In the genomic region with DNA sequence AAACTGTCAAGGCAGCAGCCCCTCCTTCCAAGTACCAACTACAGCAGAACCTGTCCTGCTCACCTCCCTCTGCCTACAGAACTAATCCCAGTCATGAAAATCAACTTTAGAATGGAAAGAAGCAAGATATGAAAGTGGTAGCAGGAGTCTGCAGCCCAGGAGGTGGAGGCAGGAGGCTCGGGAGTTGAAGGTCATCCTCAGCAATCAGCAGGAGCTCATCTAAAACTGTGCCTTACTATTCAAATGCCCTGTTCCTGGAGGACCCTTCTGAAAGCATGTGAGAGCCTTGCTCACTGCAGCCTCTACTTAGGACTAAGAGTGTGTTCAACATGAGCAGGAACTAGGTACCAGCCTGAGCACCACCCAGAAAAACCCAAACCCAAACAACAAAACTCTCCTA, we compare ENCODE assay signal across 11 mouse cellular contexts. TPM values are rescaled to one million over a fixed set of nuclear protein-coding genes. Genes with fewer than 3 reads are reported as not detected.
DNase-seq lines count a peak whose midpoint lies in the region; ATAC-seq and TF ChIP-seq lines count a peak whose summit lies in the region.
"Had no signal": no experiment of that assay in that cellular context is flagged by ENCODE, and none has a peak within 500 bp of the region (broad histone marks: within the 10 kb centered on the region; RNA-seq: fewer than 3 reads in every experiment).

No protein-coding gene starts in this region.

- no peak for TF ChIP-seq EP300 in heart, postnatal 0 days (IDR thresholded peaks at IDR 0.05; ENCODE audit: low read depth)

- no peak overlapping the region for H3K27ac ChIP-seq in forebrain, embryonic 15.5 days (replicated peaks)
- no peak overlapping the region for H3K27ac ChIP-seq in forebrain, embryonic 12.5 days
- peak overlapping the region; percentile 98 for H3K27ac ChIP-seq in layer of hippocampus, adult 2 months
- peak overlapping the region; percentile 96 for H3K27ac ChIP-seq in heart, postnatal 0 days (ENCODE audit: low read depth)
- H3K27ac ChIP-seq in neural tube, embryonic 13.5 days (replicated peaks), result no peak overlapping the region
- H3K27ac ChIP-seq in kidney, embryonic 16.5 days (ENCODE audit: low read length), result no peak overlapping the region
- H3K27ac ChIP-seq: lung, embryonic 15.5 days had no signal

- peak overlapping the region; percentile 98 for H3K4me2 ChIP-seq in forebrain, embryonic 15.5 days (replicated peaks)
- H3K4me2 ChIP-seq in forebrain, embryonic 12.5 days, result no peak overlapping the region
- peak overlapping the region; percentile 80 for H3K4me2 ChIP-seq in heart, postnatal 0 days (ENCODE audit: low read depth, low read length)
- H3K4me2 ChIP-seq in neural tube, embryonic 13.5 days, result peak overlapping the region; percentile 82
- no peak overlapping the region for H3K4me2 ChIP-seq in kidney, embryonic 16.5 days (replicated peaks; ENCODE audit: low read depth, low read length)
- H3K4me2 ChIP-seq: lung, embryonic 15.5 days had no signal

- TF ChIP-seq CTCF in layer of hippocampus, adult 2 months (conservative IDR thresholded peaks at IDR 0.05), result no peak
- TF ChIP-seq CTCF in heart, postnatal 0 days (IDR thresholded peaks at IDR 0.05; ENCODE audit: low read depth), result no peak

- WGBS in forebrain, embryonic 15.5 days, result 52% methylated on average over 1 of the region's 1 CpGs
- 44% methylated on average over 1 of the region's 1 CpGs for WGBS in forebrain, embryonic 12.5 days
- WGBS in heart, postnatal 0 days, result 16% methylated on average over 1 of the region's 1 CpGs
- WGBS in neural tube, embryonic 13.5 days, result 46% methylated on average over 1 of the region's 1 CpGs
- 60% methylated on average over 1 of the region's 1 CpGs for WGBS in kidney, embryonic 16.5 days

- peaks cover 9% of the 10 kb centered on the region; the same call in 1 of the 2 replicates for H3K27me3 ChIP-seq in forebrain, embryonic 15.5 days
- H3K27me3 ChIP-seq in forebrain, embryonic 12.5 days, result peaks cover 29% of the 10 kb centered on the region
- H3K27me3 ChIP-seq in heart, postnatal 0 days (ENCODE audit: control insufficient read depth, insufficient read depth, low read length), result no peaks in the 10 kb centered on the region
- H3K27me3 ChIP-seq in neural tube, embryonic 13.5 days, result no peaks in the 10 kb centered on the region; the same call in 1 of the 2 replicates
- H3K27me3 ChIP-seq in kidney, embryonic 16.5 days (ENCODE audit: insufficient read depth, low read length), result peaks cover 16% of the 10 kb centered on the region; the same call in 1 of the 2 replicates

- no peaks in the 10 kb centered on the region for H3K9me3 ChIP-seq in forebrain, embryonic 15.5 days
- no peaks in the 10 kb centered on the region for H3K9me3 ChIP-seq in forebrain, embryonic 12.5 days
- H3K9me3 ChIP-seq in heart, postnatal 0 days (replicated peaks; ENCODE audit: control insufficient read depth, low read length), result no peaks in the 10 kb centered on the region
- H3K9me3 ChIP-seq in neural tube, embryonic 13.5 days, result no peaks in the 10 kb centered on the region
- no peaks in the 10 kb centered on the region for H3K9me3 ChIP-seq in kidney, embryonic 16.5 days (ENCODE audit: low read length)
- H3K9me3 ChIP-seq: lung, embryonic 15.5 days had no signal

- H3K9ac ChIP-seq in forebrain, embryonic 15.5 days (replicated peaks), result no peak overlapping the region
- no peak overlapping the region for H3K9ac ChIP-seq in forebrain, embryonic 12.5 days
- peak overlapping the region; percentile 89 for H3K9ac ChIP-seq in heart, postnatal 0 days (replicated peaks; ENCODE audit: low read depth, low read length)
- peak overlapping the region; percentile 86 for H3K9ac ChIP-seq in neural tube, embryonic 13.5 days
- H3K9ac ChIP-seq in kidney, embryonic 16.5 days (replicated peaks; ENCODE audit: low read length), result no peak overlapping the region
- H3K9ac ChIP-seq: lung, embryonic 15.5 days had no signal

- no peak for DNase-seq in layer of hippocampus, adult 2 months (ENCODE audit: low spot score in 2 of 2)
- DNase-seq in layer of hippocampus, postnatal 25 days (ENCODE audit: extremely low spot score in 1 of 2, low spot score in 1 of 2), result no peak
- DNase-seq in heart, postnatal 0 days (ENCODE audit: low spot score), result peak; percentile 23
- DNase-seq in kidney, postnatal 25 days, result no peak
- DNase-seq: retina, postnatal 1 day; thymus, postnatal 4 days had no signal

- no peak for ATAC-seq in forebrain, embryonic 15.5 days (replicated peaks)
- no peak for ATAC-seq in forebrain, embryonic 12.5 days (ENCODE audit: low FRiP score)
- no peak for ATAC-seq in heart, postnatal 0 days (ENCODE audit: insufficient read depth, low read depth)
- ATAC-seq in neural tube, embryonic 13.5 days (ENCODE audit: low read depth), result no peak
- ATAC-seq in kidney, embryonic 16.5 days (ENCODE audit: low FRiP score, low TSS enrichment), result no peak

- peaks cover 39% of the 10 kb centered on the region for H3K4me1 ChIP-seq in forebrain, embryonic 15.5 days
- peaks cover 28% of the 10 kb centered on the region for H3K4me1 ChIP-seq in forebrain, embryonic 12.5 days
- H3K4me1 ChIP-seq in heart, postnatal 0 days (ENCODE audit: control insufficient read depth, insufficient read depth), result 0 out of 2 replicates have a peak, but pooled peaks cover 4% of the 10 kb centered on the region
- H3K4me1 ChIP-seq in neural tube, embryonic 13.5 days (replicated peaks), result peaks cover 41% of the 10 kb centered on the region
- peaks cover 10% of the 10 kb centered on the region; the same call in 1 of the 2 replicates for H3K4me1 ChIP-seq in kidney, embryonic 16.5 days (ENCODE audit: insufficient read depth, low read length)

- H3K4me3 ChIP-seq in forebrain, embryonic 15.5 days, result peak overlapping the region; percentile 74
- H3K4me3 ChIP-seq in forebrain, embryonic 12.5 days (replicated peaks), result no peak overlapping the region
- peak overlapping the region; percentile 63 for H3K4me3 ChIP-seq in layer of hippocampus, adult 2 months
- peak overlapping the region; percentile 69 for H3K4me3 ChIP-seq in heart, postnatal 0 days (ENCODE audit: low read depth, low read length)
- peak overlapping the region; percentile 59 for H3K4me3 ChIP-seq in neural tube, embryonic 13.5 days
- H3K4me3 ChIP-seq in kidney, embryonic 16.5 days (ENCODE audit: low read length), result no peak overlapping the region
- H3K4me3 ChIP-seq: lung, embryonic 15.5 days had no signal

- no peaks in the 10 kb centered on the region for H3K36me3 ChIP-seq in forebrain, embryonic 15.5 days
- H3K36me3 ChIP-seq in forebrain, embryonic 12.5 days (replicated peaks), result no peaks in the 10 kb centered on the region
- H3K36me3 ChIP-seq in heart, postnatal 0 days (replicated peaks; ENCODE audit: control insufficient read depth, insufficient read depth, low read length), result peaks cover 3% of the 10 kb centered on the region; the same call in 1 of the 2 replicates
- 0 out of 2 replicates have a peak, but pooled peaks cover 3% of the 10 kb centered on the region for H3K36me3 ChIP-seq in neural tube, embryonic 13.5 days
- no peaks in the 10 kb centered on the region for H3K36me3 ChIP-seq in kidney, embryonic 16.5 days (ENCODE audit: insufficient read depth, low read length)
- H3K36me3 ChIP-seq: lung, embryonic 15.5 days had no signal

RNA-seq across cellular contexts. Expression of gene March5, which starts 35.2 kb away (rescaled TPM):
- 124 and 135 TPM in 2 replicates for polyA plus RNA-seq in forebrain, embryonic 15.5 days (2015; fragmentation: Nextera tagmentation; extraction: Ambion mirVana)
- 154 and 159 TPM in 2 replicates for polyA plus RNA-seq in forebrain, embryonic 12.5 days (2016; fragmentation: Nextera tagmentation; extraction: Ambion mirVana)
- total RNA-seq in layer of hippocampus, adult 2 months (2021), result 10 to 100 TPM; 80.4 to 90.4 TPM
- 10 to 100 TPM; 84.7 to 88.2 TPM for total RNA-seq in layer of hippocampus, postnatal 25 days (2021)
- 72.7 and 80.9 TPM in 2 replicates for total RNA-seq in heart, postnatal 0 days (2014; rRNA removed; ENCODE audit: low replicate concordance)
- 82.5 and 84.3 TPM in 2 replicates for polyA plus RNA-seq in heart, postnatal 0 days (2015; fragmentation: Nextera tagmentation; extraction: Ambion mirVana)
- 130 and 134 TPM in 2 replicates for polyA plus RNA-seq in neural tube, embryonic 13.5 days (2015; fragmentation: Nextera tagmentation; extraction: Ambion mirVana)
- 74.4 and 79.8 TPM in 2 replicates for polyA plus RNA-seq in kidney, embryonic 16.5 days (2015; fragmentation: Nextera tagmentation; extraction: Ambion mirVana)

RNA-seq across cellular contexts. Expression of gene Cpeb3, which starts 36.3 kb away (rescaled TPM):
- polyA plus RNA-seq in forebrain, embryonic 15.5 days (2015; fragmentation: Nextera tagmentation; extraction: Ambion mirVana), result 7.4 and 10.1 TPM in 2 replicates
- polyA plus RNA-seq in forebrain, embryonic 12.5 days (2016; fragmentation: Nextera tagmentation; extraction: Ambion mirVana), result 3.7 and 6.1 TPM in 2 replicates
- total RNA-seq in layer of hippocampus, adult 2 months (2021), result 10 to 100 TPM; 69.7 to 76.8 TPM
- total RNA-seq in layer of hippocampus, postnatal 25 days (2021), result 10 to 100 TPM; 62.1 to 74.6 TPM
- 19.6 and 21.8 TPM in 2 replicates for total RNA-seq in heart, postnatal 0 days (2014; rRNA removed; ENCODE audit: low replicate concordance)
- 13.5 and 13.7 TPM in 2 replicates for polyA plus RNA-seq in heart, postnatal 0 days (2015; fragmentation: Nextera tagmentation; extraction: Ambion mirVana)
- 10.4 and 11.2 TPM in 2 replicates for polyA plus RNA-seq in neural tube, embryonic 13.5 days (2015; fragmentation: Nextera tagmentation; extraction: Ambion mirVana)
- polyA plus RNA-seq in kidney, embryonic 16.5 days (2015; fragmentation: Nextera tagmentation; extraction: Ambion mirVana), result 0.73 and 1.3 TPM in 2 replicates

Comparison
In these comparisons a context has a peak if more than half of its experiments do, and no peak if none do; other contexts are left out.
1. H3K4me2 ChIP-seq: peak in forebrain, embryonic 15.5 days (single experiment), heart, postnatal 0 days (single experiment) and neural tube, embryonic 13.5 days (single experiment); none in forebrain, embryonic 12.5 days (single experiment) and kidney, embryonic 16.5 days (single experiment).
2. H3K4me3 ChIP-seq: peak in forebrain, embryonic 15.5 days (single experiment), layer of hippocampus, adult 2 months (single experiment), heart, postnatal 0 days (single experiment) and neural tube, embryonic 13.5 days (single experiment); none in forebrain, embryonic 12.5 days (single experiment) and kidney, embryonic 16.5 days (single experiment).
3. H3K27ac ChIP-seq: peak in layer of hippocampus, adult 2 months (single experiment) and heart, postnatal 0 days (single experiment); none in forebrain, embryonic 15.5 days (single experiment), forebrain, embryonic 12.5 days (single experiment), neural tube, embryonic 13.5 days (single experiment) and kidney, embryonic 16.5 days (single experiment).
4. H3K9ac ChIP-seq: peak in heart, postnatal 0 days (single experiment) and neural tube, embryonic 13.5 days (single experiment); none in forebrain, embryonic 15.5 days (single experiment), forebrain, embryonic 12.5 days (single experiment) and kidney, embryonic 16.5 days (single experiment).